Mouse (Mus musculus): ENCODE results near the gene Ddx28.

DNA sequence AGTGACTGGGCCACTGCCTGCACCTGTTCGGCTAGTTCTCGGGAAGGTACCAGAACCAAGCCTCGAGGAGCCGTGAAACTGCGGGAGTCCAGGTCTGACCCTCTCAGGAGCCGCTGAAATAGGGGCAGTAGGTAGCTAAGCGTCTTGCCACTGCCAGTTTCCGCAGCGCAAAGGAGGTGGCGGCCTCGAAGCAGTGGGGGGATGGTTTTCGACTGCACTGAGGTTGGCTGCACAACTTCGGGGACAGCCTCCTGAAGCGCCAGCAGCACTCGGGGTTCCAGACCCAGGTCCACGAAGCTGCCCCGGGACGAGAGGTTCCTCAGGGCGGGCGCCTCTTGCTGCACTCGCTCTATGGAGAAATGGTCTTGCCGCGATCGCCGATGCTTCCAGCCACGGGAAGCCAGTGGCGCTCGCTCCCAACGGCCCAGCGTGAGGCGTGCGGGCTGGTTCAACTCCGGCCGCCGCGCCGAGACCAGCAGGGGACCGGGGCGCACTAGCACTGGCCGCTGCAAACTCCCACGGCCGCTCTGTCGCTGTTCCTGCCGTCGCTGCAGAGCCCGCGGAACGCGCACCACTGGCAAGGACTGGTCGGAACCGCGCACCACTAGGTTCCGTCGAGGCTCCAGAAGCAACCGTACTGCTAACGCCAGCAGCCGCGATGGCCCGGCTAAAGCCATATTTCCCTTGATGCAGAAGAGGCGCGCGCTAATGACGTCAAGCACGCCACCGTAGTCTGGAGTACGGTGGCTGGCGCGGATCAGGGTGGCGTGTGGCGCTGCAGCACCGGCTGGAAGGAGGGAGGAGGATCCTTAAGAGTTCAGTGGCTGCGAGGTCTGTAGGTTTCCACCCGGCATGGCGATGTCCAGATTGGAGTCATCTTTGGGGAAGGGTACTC, 687 bp downstream of the Ddx28 start:
- TF ChIP-seq POLR2A (IDR thresholded peaks at IDR 0.05; ENCODE audit: low read depth, low read length): peak; percentile 58; the same call in 1 of the 2 replicates
- no peak for TF ChIP-seq CTCF (IDR thresholded peaks at IDR 0.05; ENCODE audit: extremely low read depth, insufficient read depth, insufficient read length, insufficient replicate concordance)

All from spleen, adult 2 months (tissue).